Mouse (Mus musculus) thymus, adult 2 months (tissue): ENCODE results near the gene Tsks.

Experiments
- CTCF ChIP-seq: fragments of 200-500 bp; IDR thresholded peaks from 2 replicates; pipeline ENCODE4 v1.5.1; 2012; ENCODE audit warnings: mild to moderate bottlenecking, control low read depth, low read length, moderate library complexity, borderline replicate concordance; ENCODE audit not compliant: control insufficient read depth, poor library complexity, insufficient read depth; ENCODE audit errors: extremely low read depth
- POLR2A ChIP-seq: fragments of 200-500 bp; IDR thresholded peaks from 2 replicates; pipeline ENCODE4 v1.6.1; 2012; ENCODE audit warnings: mild to moderate bottlenecking, low read length, control low read depth, moderate library complexity; ENCODE audit not compliant: control insufficient read depth, poor library complexity, insufficient read depth; ENCODE audit errors: extremely low read depth

DNA sequence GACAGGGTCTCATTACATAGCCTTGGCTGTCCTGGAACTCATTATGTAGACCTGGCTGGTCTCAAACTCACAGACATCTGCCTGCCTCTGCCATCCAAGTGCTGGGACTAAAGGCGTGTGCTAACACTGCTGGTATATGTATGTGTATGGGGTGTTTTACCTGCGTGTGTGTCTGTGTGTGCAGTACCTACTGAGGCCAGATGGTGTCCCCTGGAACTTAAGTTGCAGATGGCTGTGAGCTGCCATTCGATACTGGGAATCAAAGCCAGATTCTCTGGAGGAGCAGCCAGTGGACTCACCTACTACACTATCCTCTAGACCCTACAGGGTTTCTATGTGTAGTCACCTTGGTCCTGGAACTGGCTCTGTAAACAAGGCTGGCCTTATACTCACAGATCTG is 17.5 kb upstream of the Tsks start:
- TF ChIP-seq CTCF (no peak), POLR2A (no peak)
